Comparison of ENCODE assay signal across 11 mouse cellular contexts in genomic region chr15:99332111-99332510, GRCm38 (mm10). TPM values are rescaled to one million over a fixed set of nuclear protein-coding genes. Genes with fewer than 3 reads are reported as not detected.
DNase-seq lines count a peak whose midpoint lies in the region; ATAC-seq and TF ChIP-seq lines count a peak whose summit lies in the region.
"Had no signal": no experiment of that assay in that cellular context is flagged by ENCODE, and none has a peak within 500 bp of the region (broad histone marks: within the 10 kb centered on the region; RNA-seq: fewer than 3 reads in every experiment).

No protein-coding gene starts in this region.

- no peak for TF ChIP-seq CTCF in spleen, adult 2 months (IDR thresholded peaks at IDR 0.05; ENCODE audit: extremely low read depth, insufficient read depth, insufficient read length, insufficient replicate concordance)
- TF ChIP-seq CTCF in stomach, postnatal 0 days (IDR thresholded peaks at IDR 0.05; ENCODE audit: low read depth), result no peak

- H3K4me2 ChIP-seq in heart, embryonic 15.5 days, result no peak overlapping the region
- peak overlapping the region; percentile 36 for H3K4me2 ChIP-seq in limb, embryonic 13.5 days (replicated peaks)
- no peak overlapping the region for H3K4me2 ChIP-seq in stomach, postnatal 0 days (replicated peaks; ENCODE audit: low read depth)

- H3K27me3 ChIP-seq in heart, embryonic 15.5 days, result no peaks in the 10 kb centered on the region
- no peaks in the 10 kb centered on the region for H3K27me3 ChIP-seq in spleen, adult 2 months (ENCODE audit: control insufficient read depth, insufficient read depth, low read length)
- no peaks in the 10 kb centered on the region for H3K27me3 ChIP-seq in limb, embryonic 13.5 days
- no peaks in the 10 kb centered on the region for H3K27me3 ChIP-seq in stomach, postnatal 0 days (ENCODE audit: control insufficient read depth, insufficient read depth, low read length)

- H3K36me3 ChIP-seq in heart, embryonic 15.5 days, result peaks cover 26% of the 10 kb centered on the region
- H3K36me3 ChIP-seq in spleen, adult 2 months (ENCODE audit: control insufficient read depth, insufficient read depth, low read length), result peaks cover 8% of the 10 kb centered on the region; the same call in 1 of the 2 replicates
- peaks cover 57% of the 10 kb centered on the region for H3K36me3 ChIP-seq in limb, embryonic 13.5 days
- no peaks in the 10 kb centered on the region; the same call in 1 of the 2 replicates for H3K36me3 ChIP-seq in stomach, postnatal 0 days (ENCODE audit: control insufficient read depth, insufficient read depth, low read length)

- H3K9ac ChIP-seq in heart, embryonic 15.5 days, result no peak overlapping the region
- H3K9ac ChIP-seq in limb, embryonic 13.5 days, result peak overlapping the region; percentile 36; the same call in 1 of the 2 replicates
- no peak overlapping the region for H3K9ac ChIP-seq in stomach, postnatal 0 days (ENCODE audit: low read length)
- H3K9ac ChIP-seq: liver, embryonic 14.5 days had no signal

- no peaks in the 10 kb centered on the region for H3K9me3 ChIP-seq in heart, embryonic 15.5 days (replicated peaks)
- H3K9me3 ChIP-seq in limb, embryonic 13.5 days, result peaks cover 4% of the 10 kb centered on the region; the same call in 1 of the 2 replicates
- no peaks in the 10 kb centered on the region for H3K9me3 ChIP-seq in stomach, postnatal 0 days (ENCODE audit: control insufficient read depth, low read length)

- no peak for TF ChIP-seq POLR2A in spleen, adult 2 months (IDR thresholded peaks at IDR 0.05; ENCODE audit: low read depth, low read length)

- H3K4me1 ChIP-seq in heart, embryonic 15.5 days (replicated peaks), result peaks cover 80% of the 10 kb centered on the region
- peaks cover 60% of the 10 kb centered on the region for H3K4me1 ChIP-seq in spleen, adult 2 months (ENCODE audit: control insufficient read depth, insufficient read depth, insufficient read length)
- H3K4me1 ChIP-seq in limb, embryonic 13.5 days, result peaks cover 59% of the 10 kb centered on the region
- no peaks in the 10 kb centered on the region for H3K4me1 ChIP-seq in stomach, postnatal 0 days (replicated peaks; ENCODE audit: control insufficient read depth, insufficient read depth)

- no peak for DNase-seq in heart, postnatal 10 days
- DNase-seq in spleen, adult 2 months (ENCODE audit: low read depth in 1 of 2, low spot score in 2 of 2), result no peak
- no peak for DNase-seq in spleen, postnatal 36 days (ENCODE audit: low spot score in 2 of 2)
- no peak for DNase-seq in stomach, postnatal 0 days (ENCODE audit: low spot score)
- DNase-seq in layer of hippocampus, adult 9-10 months (ENCODE audit: low spot score), result no peak
- DNase-seq in right cerebral cortex, postnatal 14 days, result no peak

- no peak for ATAC-seq in heart, embryonic 15.5 days (replicated peaks; ENCODE audit: insufficient number of reproducible peaks, insufficient read depth, low FRiP score, low read depth)
- ATAC-seq in limb, embryonic 13.5 days (ENCODE audit: low FRiP score, low read depth), result no peak
- ATAC-seq in stomach, postnatal 0 days (ENCODE audit: low FRiP score, low TSS enrichment), result no peak

- H3K4me3 ChIP-seq in heart, embryonic 15.5 days, result no peak overlapping the region
- no peak overlapping the region for H3K4me3 ChIP-seq in spleen, adult 2 months (ENCODE audit: extremely low read depth, insufficient read depth, insufficient read length)
- no peak overlapping the region for H3K4me3 ChIP-seq in limb, embryonic 13.5 days
- H3K4me3 ChIP-seq in stomach, postnatal 0 days (ENCODE audit: low read depth, low read length), result no peak overlapping the region

- H3K27ac ChIP-seq in heart, embryonic 15.5 days, result peak overlapping the region; percentile 95
- peak overlapping the region; percentile 81 for H3K27ac ChIP-seq in spleen, adult 2 months (ENCODE audit: insufficient read depth, low read length)
- peak overlapping the region; percentile 98 for H3K27ac ChIP-seq in limb, embryonic 13.5 days
- peak overlapping the region; percentile 92 for H3K27ac ChIP-seq in stomach, postnatal 0 days (replicated peaks)
- H3K27ac ChIP-seq: liver, embryonic 14.5 days had no signal

- no peak for TF ChIP-seq EP300 in stomach, postnatal 0 days (optimal IDR thresholded peaks at IDR 0.05)

- intact Hi-C loops in heart, postnatal 10 days (cut with DNase I), result loop anchor here (2.0 kb wide), 1 partner anchor 39 kb away; the partner anchor contains the start of gene Fmnl3

RNA-seq across cellular contexts. Expression of gene Fam186b, which starts 36.4 kb away (rescaled TPM):
- polyA plus RNA-seq in heart, embryonic 15.5 days (2015; fragmentation: Nextera tagmentation; extraction: Ambion mirVana), result 0.09 and 0.47 TPM in 2 replicates
- under 1 TPM; 0.14 to 0.15 TPM for total RNA-seq in heart, postnatal 10 days (2021)
- 0.02 and 0.05 TPM in 2 replicates for polyA plus RNA-seq in spleen, adult 2 months (2012; rRNA removed)
- 0.15 and 0.36 TPM in 2 replicates for polyA plus RNA-seq in limb, embryonic 13.5 days (2015; fragmentation: Nextera tagmentation; extraction: Ambion mirVana)
- polyA plus RNA-seq in stomach, postnatal 0 days (2015; fragmentation: Nextera tagmentation; extraction: Ambion mirVana), result 0.28 TPM in 1 of 2 replicates, not detected in the other
- total RNA-seq: gastrocnemius, postnatal 36 days had no signal
- polyA plus RNA-seq: small intestine, adult 2 months had no signal

RNA-seq across cellular contexts. Expression of gene Prpf40b, which starts 37.2 kb away (rescaled TPM):
- polyA plus RNA-seq in heart, embryonic 15.5 days (2015; fragmentation: Nextera tagmentation; extraction: Ambion mirVana), result 37.2 and 42.1 TPM in 2 replicates
- 10 to 100 TPM; 30.5 to 38.7 TPM for total RNA-seq in heart, postnatal 10 days (2021)
- 27.1 and 31.4 TPM in 2 replicates for polyA plus RNA-seq in spleen, adult 2 months (2012; rRNA removed)
- 77.6 and 80.3 TPM in 2 replicates for polyA plus RNA-seq in limb, embryonic 13.5 days (2015; fragmentation: Nextera tagmentation; extraction: Ambion mirVana)
- 16.1 and 18.3 TPM in 2 replicates for polyA plus RNA-seq in stomach, postnatal 0 days (2015; fragmentation: Nextera tagmentation; extraction: Ambion mirVana)

RNA-seq across cellular contexts. Expression of gene Fmnl3, which starts 38.2 kb away (rescaled TPM):
- polyA plus RNA-seq in heart, embryonic 15.5 days (2015; fragmentation: Nextera tagmentation; extraction: Ambion mirVana), result 14.0 and 17.8 TPM in 2 replicates
- 10 to 100 TPM; 40.3 to 43.0 TPM for total RNA-seq in heart, postnatal 10 days (2021)
- 25.6 and 30.8 TPM in 2 replicates for polyA plus RNA-seq in spleen, adult 2 months (2012; rRNA removed)
- polyA plus RNA-seq in limb, embryonic 13.5 days (2015; fragmentation: Nextera tagmentation; extraction: Ambion mirVana), result 29.5 and 30.9 TPM in 2 replicates
- 8.0 and 8.6 TPM in 2 replicates for polyA plus RNA-seq in stomach, postnatal 0 days (2015; fragmentation: Nextera tagmentation; extraction: Ambion mirVana)
